Mouse (Mus musculus) adrenal gland, postnatal 4 days (tissue): ENCODE results near the gene Frrs1l. TPM values are rescaled to one million over a fixed set of nuclear protein-coding genes. Genes with fewer than 3 reads are reported as not detected.

Source experiments
- DNase-seq, 2 experiments: peaks; one replicate each; pipeline ENCODE4 v3.0.0; 2021 to 2022; ENCODE audit warnings: low spot score in 2 of 2, mixed read lengths in 2 of 2
- total RNA-seq, 2 experiments: library from RNA; stranded (reverse); gene quantifications; 2 replicates each; pipeline ENCODE4 v1.2.3; 2021

Gene Frrs1l
- total RNA-seq, 2 experiments from 2014 or later, result 0.84 to 0.99 TPM

DNA sequence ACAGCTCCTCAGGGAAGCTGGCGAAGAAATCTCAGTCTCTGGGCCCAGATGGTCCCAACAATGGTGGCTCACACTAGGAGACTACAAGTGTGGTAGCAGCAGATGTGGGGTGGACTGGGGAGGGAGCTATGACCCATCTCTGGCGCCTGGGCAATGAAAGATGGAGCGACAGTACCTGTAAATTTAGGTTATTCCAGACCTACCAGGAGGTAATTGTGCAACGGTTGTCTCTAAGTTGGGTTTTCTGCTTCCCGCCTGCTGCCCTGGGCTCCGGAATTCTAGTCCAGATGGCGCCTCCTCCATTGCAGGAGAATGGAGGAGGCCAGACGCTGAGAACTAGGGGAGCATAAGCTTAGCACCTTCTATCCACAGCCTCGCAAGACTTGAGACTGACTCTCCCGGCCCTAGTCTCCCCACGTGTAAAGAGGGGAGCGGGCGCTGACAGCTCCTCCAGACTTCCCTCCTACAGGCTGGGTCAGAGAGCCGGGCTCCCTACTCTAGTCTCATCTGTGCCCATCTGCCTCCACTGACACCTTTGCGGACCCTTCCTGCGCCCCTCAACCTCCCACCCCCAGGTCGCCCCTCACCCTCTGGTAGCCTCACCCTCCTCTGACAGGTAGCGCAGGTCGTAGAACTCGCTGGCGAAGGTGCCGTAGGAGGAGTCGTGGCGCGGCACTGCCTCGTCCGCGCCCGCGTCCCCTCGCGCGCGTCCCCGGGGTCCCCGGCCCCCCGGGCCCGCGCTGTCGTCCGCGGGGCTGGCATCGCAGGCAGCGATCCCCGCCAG is 568 bp downstream of the Frrs1l start:
- DNase-seq, result no peak

DNA sequence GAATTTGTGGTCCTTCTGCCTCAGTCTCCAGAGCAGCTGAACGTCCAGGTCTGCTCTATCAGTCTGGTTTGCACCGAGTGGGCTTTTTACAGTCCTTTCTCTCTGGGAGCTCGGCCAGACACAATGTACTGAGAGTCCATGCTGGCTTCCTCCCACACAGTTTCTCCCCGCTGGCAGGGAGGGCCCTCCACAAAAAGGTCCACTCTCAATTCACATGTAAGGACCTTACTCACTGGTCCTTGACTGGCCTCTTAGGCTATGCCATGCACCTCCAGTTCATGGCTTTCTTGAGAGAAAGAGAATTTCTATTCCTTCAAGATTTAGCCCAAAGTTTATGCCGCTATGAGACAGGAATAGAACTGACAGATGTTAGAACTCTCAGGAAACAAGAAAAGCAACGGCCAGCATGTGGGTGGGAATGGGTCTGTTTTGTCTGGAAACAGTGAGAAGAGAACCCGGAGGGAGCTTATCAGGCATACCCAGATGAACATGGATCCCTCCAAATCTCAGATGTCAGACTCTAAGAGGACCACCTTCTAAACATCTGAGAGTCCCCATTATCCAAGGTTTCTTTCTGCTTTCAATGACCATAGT is 24.5 kb downstream of the Frrs1l start:
- no peak for DNase-seq

DNA sequence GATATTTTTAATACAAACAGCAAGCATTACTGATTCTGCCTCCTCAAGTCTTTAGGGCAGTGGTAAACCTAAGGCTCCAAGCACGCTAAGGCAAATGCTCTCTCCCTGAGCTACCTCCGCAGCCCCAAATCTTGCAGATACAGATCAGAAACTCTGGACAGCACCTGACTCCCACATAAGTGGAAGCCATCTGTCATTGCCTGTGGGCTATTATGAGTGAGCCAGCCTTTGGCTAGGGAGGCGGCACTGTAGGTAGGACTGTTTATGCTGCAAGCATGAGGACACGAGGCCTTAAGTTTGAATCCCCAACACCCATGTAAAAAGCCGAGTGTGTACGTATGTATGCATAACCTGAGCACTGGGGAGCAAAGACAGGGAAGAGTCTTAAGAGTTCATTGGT is 26.5 kb downstream of the Frrs1l start:
- DNase-seq, result no peak

DNA sequence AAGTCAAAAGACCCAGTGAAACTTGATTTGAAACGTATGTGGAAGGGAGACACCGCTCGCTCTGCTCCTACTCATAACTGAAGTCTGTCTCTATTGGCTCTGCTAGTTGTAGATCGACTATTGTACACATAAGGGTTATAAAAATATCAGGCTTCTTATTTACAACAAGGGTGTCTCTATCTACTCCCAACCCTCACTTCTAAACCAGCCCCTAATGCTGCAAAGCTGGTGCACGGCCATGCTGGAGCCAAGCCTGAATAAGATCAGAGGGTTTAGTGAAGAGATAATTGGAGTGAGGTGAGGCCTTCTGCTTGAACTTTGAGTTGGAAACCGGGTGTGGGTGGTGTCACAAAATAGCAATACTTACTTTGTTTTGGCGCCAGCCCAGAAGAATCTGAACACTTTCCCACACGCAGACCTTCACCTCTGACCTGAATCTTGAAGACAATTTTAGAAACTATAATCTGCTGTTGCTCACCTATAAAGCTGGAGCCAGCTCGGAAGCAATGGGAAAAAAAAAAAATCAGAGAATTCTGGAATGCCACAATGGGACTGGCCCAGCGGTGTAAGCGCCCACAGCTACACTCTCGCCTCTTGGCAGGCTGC is 28.8 kb downstream of the Frrs1l start:
- DNase-seq, result no peak

DNA sequence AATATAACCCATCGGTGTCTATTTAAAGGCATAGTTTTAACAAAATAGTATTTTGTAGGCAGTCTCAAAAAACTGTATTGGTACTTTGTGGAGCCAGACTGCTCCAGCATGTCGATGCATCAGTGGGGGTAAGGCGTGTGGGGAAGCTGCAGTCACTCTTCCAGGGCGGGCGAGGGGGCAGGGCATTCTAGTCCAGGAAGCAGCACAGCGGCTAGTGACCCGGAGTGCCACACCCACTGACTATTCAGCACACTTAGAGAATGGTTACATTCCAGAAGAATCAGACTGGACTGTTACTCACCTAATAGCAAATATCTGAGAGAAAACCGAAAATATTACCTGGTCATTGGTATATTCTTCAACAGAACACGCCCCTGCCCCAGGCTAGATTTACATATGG is 32.7 kb downstream of the Frrs1l start:
- DNase-seq, result no peak

DNA sequence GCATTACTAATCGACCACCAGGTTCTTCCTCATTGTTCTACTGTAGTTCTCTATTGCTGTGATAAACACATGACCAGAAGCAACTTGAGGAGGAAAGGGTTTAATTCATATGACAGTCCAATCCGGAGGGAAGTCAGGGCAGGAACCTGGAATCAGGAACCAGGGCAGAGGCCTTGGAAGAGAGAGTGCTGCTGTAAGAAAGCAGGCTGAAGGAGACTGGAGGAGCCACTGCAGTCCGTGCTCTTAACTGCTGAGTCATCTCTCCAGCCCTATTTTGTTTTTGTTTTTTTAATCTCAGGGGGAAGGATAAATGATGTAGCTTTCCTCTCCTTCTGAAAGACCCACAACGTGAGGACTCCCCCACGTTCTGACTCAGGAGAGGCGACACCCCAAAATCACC is 37.0 kb downstream of the Frrs1l start:
- DNase-seq, result no peak

DNA sequence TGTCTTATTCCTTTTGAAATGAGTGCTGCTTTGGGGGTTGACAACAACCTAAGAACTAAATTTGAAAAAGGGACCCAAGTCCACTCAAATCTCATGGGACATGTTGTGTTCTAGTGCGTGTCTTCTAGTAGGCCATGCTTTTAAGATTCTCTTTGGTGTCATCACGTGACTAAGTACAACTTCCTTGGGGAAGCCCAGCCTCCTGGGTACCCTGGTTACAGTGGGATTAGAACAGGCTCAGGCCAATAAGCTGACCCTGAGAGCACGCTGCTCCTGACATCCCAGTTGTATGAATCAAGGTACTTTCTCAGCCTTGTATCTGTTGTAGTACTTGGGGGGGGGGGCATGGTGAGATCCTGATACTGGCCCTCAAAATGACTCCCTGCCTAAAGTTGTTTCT is 38.5 kb downstream of the Frrs1l start:
- no peak for DNase-seq

DNA sequence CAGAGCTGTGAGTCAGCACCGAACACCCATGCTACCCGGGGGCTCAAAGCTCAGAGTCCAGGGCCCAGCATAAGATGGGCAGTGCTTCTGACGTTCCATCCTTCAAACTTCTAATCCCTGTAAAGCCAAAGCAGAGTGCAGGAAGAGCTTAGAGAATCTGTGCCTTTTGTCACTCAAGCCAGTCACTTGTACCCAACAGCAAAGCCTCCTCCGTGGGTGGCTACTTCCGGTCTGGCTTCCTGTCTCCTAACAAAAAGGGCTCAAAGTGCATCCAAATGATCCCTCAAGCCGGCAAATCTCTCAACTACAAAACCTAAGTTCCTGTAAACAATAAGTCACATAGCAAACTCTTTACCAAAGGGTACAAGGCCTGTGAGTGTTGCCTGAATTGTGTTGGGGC is 40.7 kb downstream of the Frrs1l start:
- DNase-seq, result no peak

DNA sequence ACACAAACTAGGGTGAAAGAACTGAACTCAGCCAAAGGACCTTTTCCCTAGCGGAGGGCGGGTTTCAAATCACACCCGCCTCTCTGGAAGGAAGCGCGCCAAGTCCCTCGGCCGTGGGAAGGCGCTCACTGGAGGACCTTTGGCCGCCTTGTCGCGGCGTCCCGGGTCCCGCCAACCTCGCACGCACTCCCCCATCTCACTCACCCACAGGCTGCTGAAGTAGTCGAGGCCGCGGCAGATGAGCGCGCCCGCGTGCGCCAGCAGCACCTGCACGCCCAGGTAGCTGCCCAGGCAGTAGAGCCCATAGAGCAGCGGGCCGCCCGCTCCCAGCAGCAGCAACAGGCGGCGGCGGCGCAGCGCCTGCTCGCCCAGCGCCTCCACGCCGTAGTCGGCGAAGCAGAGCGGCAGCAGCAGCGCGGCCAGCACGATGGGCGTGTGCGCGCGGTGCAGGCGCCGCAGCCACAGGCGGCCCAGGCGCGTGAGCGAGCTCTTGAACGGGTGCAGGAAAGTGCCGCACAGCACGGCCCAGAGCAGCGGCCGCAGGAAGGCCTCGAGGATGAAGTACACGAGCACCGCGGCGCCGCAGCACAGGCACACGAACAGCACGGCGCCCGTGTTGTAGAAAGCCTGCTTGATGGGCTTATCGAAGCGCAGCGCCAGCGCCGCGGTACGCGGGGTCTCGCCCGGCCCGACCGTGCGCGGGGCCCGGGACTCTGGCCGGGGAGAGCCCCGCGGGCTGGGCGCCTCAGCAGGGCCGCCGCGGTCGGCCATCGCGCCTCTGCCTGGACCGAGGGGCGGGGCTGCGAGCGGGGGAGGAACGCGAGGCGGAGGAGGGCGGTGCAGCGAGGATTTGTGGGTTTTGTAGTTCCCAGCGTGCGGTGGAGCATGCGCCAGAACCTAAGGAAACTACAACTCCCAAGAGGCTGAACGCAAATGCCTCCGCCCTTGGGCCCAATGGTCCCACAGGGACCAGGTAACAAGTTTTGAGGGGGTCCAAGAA is 43.2 kb downstream of the Frrs1l start, which contains the start of gene Tmem245:
Tmem245 (minus strand) TSS at position 797 of the 1,000 bp plus-strand sequence.
- DNase-seq, result peak; percentile 68 to 83

DNA sequence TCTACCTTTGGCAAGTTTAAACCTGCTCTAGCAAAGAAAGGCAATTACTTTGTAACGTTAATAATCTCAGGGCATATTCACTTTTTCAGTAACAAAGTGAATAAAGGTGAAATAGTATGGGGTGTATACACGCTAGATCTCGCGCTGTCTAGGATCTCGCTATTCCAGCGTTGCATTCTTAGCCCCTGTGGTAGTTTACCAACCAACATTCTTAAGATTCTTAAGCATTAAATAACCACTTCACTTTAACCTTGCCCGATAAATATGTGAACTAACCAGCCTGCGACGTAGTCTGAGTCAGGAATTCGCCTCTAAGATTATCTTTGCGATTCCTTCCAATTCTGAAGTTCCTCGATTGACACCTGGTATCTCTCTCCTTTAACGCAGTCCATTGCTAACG is 44.0 kb downstream of the Frrs1l start:
- no peak for DNase-seq

DNA sequence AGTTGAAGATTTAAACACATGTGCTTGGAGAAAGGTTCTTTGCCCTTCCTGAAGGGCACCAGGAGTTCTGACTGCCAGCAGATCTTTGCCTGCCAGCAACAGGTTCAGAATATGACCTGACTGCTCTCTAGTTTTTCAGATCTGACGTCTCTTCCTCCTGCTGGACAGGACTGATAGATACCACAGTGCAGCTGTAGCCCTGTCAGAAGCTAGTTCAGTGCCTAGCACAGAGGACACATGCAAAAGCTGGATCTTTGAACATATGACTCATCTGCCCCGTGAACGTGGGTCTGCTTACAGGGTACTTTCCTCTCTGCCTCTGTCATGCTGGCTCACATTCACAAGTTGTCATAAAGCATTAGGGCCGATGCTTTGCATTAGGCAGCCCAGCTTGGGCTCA is 45.9 kb downstream of the Frrs1l start:
- DNase-seq, result no peak

DNA sequence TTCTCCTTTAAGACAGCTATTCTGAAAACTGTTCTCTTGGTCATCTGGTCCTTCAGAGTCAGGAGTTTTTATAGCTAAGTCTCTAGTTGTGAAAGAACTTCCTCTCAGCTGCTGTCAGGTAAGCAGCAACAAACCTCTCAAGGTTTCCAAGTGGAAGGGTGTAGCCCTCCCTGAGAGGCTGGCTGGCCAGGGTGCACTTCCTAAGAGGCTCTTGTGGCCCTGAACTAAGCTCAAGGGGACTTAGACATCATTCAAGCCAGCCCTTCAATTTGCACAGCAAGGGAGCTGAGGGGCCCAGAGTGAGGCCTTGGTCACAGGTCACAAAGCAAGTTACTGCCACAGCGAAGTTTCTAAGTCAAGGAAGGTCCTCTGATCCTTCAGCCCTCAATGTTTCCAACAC is 46.9 kb downstream of the Frrs1l start:
- no peak for DNase-seq

DNA sequence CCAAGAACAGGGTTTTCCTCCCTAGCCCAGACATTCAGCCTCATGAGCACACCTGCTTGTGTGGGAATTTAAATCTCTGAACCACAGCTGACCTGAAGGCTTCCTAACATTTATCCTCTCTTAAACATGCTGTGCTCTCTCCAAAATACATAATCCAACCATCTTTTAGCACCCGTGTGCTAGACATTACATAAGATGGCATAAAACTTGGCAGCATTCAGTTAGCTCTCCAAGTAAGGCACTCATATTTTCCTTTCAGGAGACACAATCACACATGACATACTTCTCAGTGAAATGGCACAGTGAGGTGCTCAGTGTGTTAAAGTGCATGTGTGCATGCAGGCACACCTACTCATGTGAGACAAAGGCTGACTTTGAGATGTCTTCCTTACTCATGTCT is 47.6 kb downstream of the Frrs1l start:
- no peak for DNase-seq

DNA sequence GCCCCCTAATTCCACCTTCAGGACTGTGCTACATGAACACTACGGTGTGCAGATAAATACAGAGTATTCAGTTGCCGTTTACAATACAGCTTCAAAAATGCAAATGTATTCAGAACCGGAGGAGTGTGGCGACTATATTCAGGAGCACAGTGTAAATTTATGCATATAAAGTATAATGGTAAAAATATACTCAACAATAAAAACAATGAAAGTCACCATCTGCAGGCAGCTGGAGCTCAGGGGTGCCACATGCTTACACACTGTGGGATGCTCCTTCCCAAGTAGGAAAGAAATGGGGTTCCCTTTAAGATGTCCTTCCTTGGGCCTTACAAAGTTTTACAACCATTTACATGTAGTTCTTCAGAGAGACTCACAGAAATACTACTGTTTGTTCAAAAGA is 48.7 kb downstream of the Frrs1l start:
- no peak for DNase-seq

DNA sequence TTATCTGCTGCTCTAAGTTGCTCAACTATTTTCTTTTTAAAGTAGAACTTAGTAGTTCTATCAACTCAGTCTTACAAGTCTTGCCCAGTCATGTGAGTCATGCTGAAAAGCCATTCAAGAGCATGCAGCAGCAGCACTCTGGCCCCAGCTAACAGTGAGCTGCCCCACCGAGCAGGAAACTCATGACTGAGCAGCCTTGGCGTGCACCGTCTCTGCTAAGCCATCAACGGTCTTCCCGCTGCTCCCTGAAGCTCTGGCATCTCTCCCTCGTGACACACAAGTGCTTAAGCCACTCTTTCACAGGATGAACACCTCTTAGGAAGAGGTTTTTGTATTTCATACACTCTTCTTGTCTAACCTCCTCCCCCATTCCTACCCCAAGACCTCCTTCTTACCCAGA is 53.1 kb downstream of the Frrs1l start:
- no peak for DNase-seq

DNA sequence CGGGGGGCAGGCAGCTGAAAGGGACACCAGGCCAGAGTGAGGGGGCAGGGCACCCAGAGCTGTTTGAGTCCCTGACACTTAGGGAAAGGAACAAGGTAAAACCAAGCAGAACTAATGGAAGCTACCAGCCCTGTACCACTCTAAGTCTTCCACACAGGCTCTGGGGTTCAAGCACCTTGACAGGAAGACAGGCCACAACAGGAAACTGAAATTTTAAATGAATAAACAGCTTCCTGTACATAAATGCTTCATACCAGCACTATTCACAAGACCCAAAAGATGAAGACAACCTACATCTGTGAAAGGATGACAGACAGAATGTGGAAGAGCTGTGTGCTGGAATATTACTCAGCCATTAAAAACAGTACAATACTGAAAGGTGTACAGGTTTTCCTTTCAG is 54.9 kb downstream of the Frrs1l start:
- DNase-seq, result no peak

DNA sequence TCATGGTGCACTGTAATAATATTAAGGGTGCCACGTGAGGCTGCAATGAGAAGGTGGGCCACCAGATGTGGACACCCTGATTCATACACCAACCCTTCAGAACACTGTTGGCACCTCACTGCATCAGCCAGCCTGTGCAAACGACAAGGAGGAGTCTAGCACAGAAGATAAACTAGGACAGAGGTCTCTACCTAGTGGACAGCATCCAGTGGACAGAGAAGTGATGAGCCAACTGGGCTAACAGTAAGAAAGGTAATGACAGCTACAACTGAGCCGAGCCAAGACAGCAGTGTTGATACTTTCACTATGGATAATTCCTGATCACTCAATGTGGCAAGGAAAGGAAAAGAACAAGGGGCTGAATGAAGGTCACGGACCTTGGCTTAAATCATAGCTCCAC is 57.0 kb downstream of the Frrs1l start:
- DNase-seq, result no peak

DNA sequence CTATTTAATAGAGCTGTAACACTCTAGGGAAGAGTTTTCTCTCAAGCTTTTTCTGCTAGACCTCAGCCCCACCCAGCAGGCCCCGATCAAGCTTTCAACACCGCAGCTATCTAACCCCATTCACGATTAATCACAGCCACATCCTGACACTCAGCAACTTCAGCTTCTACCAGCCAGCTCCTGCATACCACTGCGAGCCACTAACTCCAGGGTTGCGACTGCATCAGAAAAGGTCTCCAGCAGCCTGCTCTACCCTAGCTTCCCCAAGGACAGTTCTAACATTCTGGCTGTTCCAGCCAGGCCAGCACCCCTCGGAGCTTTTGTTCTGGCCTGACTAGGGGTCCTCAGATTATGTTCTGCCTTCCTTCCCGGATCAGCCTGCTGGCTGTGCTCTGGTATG is 58.1 kb downstream of the Frrs1l start:
- DNase-seq, result no peak

DNA sequence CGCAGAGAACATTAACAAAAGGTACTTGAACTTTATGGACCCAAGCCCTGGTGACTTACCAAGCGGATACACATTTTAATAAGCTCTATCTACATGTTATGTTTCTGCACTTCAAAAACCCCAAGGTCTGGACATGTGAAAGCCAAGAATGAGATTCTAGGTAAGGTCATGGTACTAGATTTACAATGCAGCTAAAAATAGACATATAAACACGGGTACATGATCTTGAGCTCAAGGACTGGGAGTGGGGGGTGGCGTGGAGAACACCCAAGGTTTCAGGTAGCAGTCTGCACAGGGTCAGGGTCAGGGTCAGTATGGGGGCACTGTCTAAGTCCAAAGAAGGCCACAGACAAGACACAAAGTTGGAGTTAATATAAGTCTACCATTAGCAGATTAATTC is 59.9 kb downstream of the Frrs1l start:
- no peak for DNase-seq

DNA sequence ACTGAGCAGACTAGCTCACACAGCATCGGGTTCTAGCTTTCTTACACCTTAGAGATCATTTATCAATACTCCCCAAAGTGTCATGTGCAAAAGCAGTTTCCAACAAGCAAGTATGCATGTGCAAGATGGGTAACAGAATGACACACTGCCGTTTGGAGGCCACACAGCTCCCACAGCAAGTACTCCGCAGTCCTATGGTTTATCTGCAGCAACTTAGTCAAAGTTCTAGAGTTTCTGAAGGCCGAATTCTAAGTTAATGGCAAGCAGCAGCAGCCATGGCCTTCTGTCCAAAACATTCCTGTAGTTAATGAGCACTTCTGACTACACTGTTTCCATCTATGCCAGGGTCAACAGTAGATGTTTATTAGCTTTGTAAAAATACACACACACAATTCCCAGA is 63.2 kb downstream of the Frrs1l start:
- DNase-seq, result no peak

DNA sequence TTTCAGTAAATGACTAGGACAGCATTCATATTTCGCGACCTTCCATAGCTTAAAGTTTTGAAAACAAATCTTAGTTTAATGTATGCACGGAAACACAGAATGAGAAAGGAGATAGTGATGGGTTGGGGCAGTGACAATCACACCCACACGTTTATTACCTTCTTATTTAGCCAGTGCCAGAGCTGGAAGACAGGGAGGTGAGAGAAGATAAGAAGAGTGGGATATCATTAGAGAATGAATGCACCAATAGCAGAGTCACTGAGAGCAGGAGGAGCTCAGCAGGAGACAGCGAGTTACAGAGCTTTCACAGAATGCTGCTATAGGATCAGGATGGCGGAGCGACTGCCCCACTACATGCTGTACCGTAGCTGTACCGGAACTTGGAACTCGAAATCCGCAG is 68.0 kb downstream of the Frrs1l start:
- DNase-seq, result no peak
